Mouse (Mus musculus) testis, adult 2 months (tissue): ENCODE data around the gene Kifc1. TPM values are rescaled to one million over a fixed set of nuclear protein-coding genes. Genes with fewer than 3 reads are reported as not detected.

ENCODE experiments used
- H3K27ac ChIP-seq: fragments of 200-500 bp; 2 replicates; pipeline ENCODE4 v1.5.1; 2012; ENCODE audit warnings: low read depth, low read length; ENCODE audit not compliant: control insufficient read depth, insufficient read depth
- H3K27me3 ChIP-seq: fragments of 200-500 bp; 2 replicates; pipeline ENCODE4 v1.6.1; 2012; ENCODE audit warnings: mild to moderate bottlenecking, low read length, moderate library complexity; ENCODE audit not compliant: control insufficient read depth, insufficient read depth
- H3K36me3 ChIP-seq: fragments of 200-500 bp; 2 replicates; pipeline ENCODE4 v1.6.1; 2012; ENCODE audit warnings: mild to moderate bottlenecking, low read length; ENCODE audit not compliant: control insufficient read depth, insufficient read depth
- H3K4me1 ChIP-seq: fragments of 200-500 bp; 2 replicates; pipeline ENCODE4 v1.6.1; 2012; ENCODE audit warnings: low read length; ENCODE audit not compliant: control insufficient read depth, insufficient read depth
- H3K4me3 ChIP-seq: fragments of 200-500 bp; 2 replicates; pipeline ENCODE4 v1.5.1; 2012; ENCODE audit warnings: low read depth, mild to moderate bottlenecking, low read length, moderate library complexity, mixed read lengths; ENCODE audit not compliant: control insufficient read depth
- CTCF ChIP-seq: fragments of 200-500 bp; IDR thresholded peaks from 2 replicates; pipeline ENCODE4 v1.5.1; 2012; ENCODE audit warnings: low read depth, mild to moderate bottlenecking, inconsistent platforms, low read length, moderate library complexity; ENCODE audit not compliant: control insufficient read depth, insufficient read depth, insufficient replicate concordance
- POLR2A ChIP-seq: fragments of 200-500 bp; IDR thresholded peaks from 2 replicates; pipeline ENCODE4 v1.6.1; 2012; ENCODE audit warnings: low read depth, mild to moderate bottlenecking, inconsistent platforms, low read length, moderate library complexity; ENCODE audit not compliant: control insufficient read depth
- polyA plus RNA-seq: library from polyadenylated mRNA; depleted of rRNA; stranded (reverse); fragments of >200 nt; gene quantifications from 2 replicates; pipeline ENCODE4 v1.2.3, GENCODE M21; 2012; rRNA removed

Gene Kifc1
- polyA plus RNA-seq, result 7.7 and 8.6 TPM in 2 replicates

DNA sequence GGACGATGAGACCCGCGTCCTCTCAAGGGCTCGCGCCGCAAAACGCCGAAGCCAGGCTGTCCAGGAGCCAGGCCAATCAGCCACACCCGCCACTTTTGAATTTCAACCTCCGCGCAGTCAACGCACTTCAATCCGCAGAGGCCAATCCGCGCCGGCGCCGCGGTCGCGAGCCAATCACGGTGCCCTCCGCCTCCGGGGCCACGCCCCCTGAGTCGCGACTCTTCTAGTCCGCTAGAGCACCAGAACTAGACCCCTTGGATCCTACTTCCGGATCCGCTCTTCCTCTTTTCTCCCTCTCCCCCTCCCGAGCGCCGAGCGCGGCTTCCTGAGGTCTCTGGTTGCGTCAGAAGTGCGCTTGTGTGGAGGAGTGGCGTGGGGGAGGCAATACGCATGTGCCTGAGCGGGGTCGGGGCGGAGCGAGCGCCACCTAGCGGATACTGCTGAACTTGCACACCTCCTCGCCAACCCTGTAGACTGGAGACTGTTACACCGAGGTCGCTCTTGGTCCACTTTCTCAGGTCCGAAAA is at the start of gene Kifc1:
Gene Kifc1, minus strand, starts transcription at position 129 of the 527 bp plus-strand sequence.
- Histone ChIP-seq H3K4me1 (peaks cover 3% of the 10 kb centered on the region), H3K27me3 (no peaks in the 10 kb centered on the region), H3K27ac (peak within 1 kb of the TSS; percentile 46), H3K36me3 (no peaks in the 10 kb centered on the region), H3K4me3 (peak within 1 kb of the TSS; percentile 87)
- TF ChIP-seq POLR2A, result peak; percentile 9; the same call in 1 of the 2 replicates
- peak; percentile 100 for TF ChIP-seq CTCF

- no peaks in the 10 kb centered on the region for H3K36me3 ChIP-seq
- H3K4me3 ChIP-seq, result peak overlapping the region; percentile 98
- H3K27ac ChIP-seq, result no peak overlapping the region
- H3K27me3 ChIP-seq, result no peaks in the 10 kb centered on the region
- TF ChIP-seq POLR2A (no peak), CTCF (no peak)
- H3K4me1 ChIP-seq, result peaks cover 18% of the 10 kb centered on the region
Observed at GRCm38 (mm10) chr17:33938783-33939182, 48.3 kb upstream of the Kifc1 start.

DNA sequence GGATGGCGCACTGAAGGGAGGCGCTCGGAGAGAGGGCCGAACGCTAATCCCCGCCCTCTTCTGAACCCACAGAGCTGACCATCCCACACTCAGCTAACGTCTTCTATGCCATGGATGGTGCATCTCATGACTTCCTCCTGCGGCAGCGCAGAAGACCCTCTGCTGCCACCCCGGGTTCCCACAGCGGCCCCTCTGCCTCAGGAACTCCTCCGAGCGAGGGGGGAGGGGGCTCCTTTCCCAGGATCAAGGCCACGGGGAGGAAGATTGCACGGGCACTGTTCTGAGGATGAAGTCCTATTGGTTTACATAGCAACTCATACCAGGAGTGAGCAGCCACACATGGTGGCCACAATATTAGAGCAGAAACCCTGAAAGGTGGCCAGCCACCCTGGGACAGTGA is 46.5 kb upstream of the Kifc1 start:
- Histone ChIP-seq H3K4me1 (peaks cover 18% of the 10 kb centered on the region), H3K36me3 (no peaks in the 10 kb centered on the region), H3K27me3 (no peaks in the 10 kb centered on the region), H3K4me3 (no peak overlapping the region), H3K27ac (no peak overlapping the region)
- TF ChIP-seq CTCF (no peak), POLR2A (no peak)

DNA sequence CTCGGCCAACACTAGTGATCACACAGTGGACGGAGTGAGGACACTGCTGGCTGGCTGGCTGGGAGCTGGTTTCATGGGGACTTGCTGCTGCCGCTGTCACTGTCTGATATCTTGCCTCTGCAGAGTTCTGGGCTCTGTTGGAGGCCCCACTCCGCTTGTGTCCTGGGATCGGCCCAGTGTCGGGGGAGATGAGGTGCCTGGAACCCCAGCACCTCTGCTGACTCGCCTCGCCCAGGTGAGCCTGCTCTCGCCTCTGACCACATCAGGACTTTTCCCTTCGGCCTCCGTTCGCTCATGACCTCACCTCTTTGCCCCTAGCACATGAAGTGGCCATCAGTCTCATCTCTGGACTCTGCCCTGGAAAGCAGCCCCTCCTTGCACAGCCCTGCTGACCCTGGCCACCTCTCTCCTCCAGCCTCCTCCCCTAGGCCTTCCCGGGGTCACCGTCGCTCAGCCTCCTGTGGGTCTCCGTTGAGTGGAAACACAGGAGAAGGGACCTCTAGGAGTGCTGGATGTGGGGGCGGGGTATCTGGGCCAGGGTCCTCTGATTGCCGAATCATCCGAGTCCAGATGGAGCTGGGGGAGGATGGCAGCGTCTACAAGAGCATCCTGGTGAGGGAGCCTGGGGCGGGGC is 45.1 kb upstream of the Kifc1 start:
- Histone ChIP-seq H3K4me1 (peaks cover 20% of the 10 kb centered on the region), H3K27ac (no peak overlapping the region), H3K36me3 (no peaks in the 10 kb centered on the region), H3K27me3 (no peaks in the 10 kb centered on the region), H3K4me3 (no peak overlapping the region)
- no peak for TF ChIP-seq POLR2A
- no peak for TF ChIP-seq CTCF

GRCm38 (mm10) chr17:33932970-33933369 is 42.5 kb upstream of the Kifc1 start:
- no peak overlapping the region for H3K4me3 ChIP-seq
- H3K36me3 ChIP-seq, result no peaks in the 10 kb centered on the region
- no peak for TF ChIP-seq CTCF
- no peaks in the 10 kb centered on the region for H3K27me3 ChIP-seq
- peaks cover 10% of the 10 kb centered on the region for H3K4me1 ChIP-seq
- no peak overlapping the region for H3K27ac ChIP-seq

DNA sequence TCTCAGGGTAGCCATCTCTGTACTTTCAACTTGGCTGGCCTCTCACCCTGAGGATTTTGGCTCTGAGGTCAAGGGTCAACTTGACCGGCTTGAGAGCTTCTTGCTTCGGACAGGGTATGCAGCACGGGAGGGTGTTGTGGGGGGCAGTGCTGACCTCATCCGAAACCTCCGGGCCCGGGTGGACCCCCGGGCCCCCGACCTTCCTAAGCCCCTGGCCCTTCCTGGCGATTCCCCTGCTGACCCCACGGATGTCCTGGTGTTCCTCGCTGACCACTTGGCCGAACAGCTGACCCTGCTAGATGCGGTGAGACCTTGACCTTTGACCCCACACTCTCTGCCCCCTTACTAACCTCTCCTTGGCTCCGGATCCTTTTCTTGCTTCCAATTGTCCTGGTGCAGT is 42.0 kb upstream of the Kifc1 start:
- no peaks in the 10 kb centered on the region for H3K27me3 ChIP-seq
- no peak overlapping the region for H3K27ac ChIP-seq
- H3K4me1 ChIP-seq, result peaks cover 10% of the 10 kb centered on the region
- H3K4me3 ChIP-seq, result no peak overlapping the region
- no peaks in the 10 kb centered on the region for H3K36me3 ChIP-seq
- TF ChIP-seq POLR2A (no peak), CTCF (no peak)

- TF ChIP-seq POLR2A (no peak), CTCF (no peak)
- no peaks in the 10 kb centered on the region for H3K27me3 ChIP-seq
- no peaks in the 10 kb centered on the region for H3K36me3 ChIP-seq
- H3K4me3 ChIP-seq, result no peak overlapping the region
- H3K27ac ChIP-seq, result no peak overlapping the region
- peaks cover 10% of the 10 kb centered on the region for H3K4me1 ChIP-seq
Observed at GRCm38 (mm10) chr17:33931947-33932346, 41.5 kb upstream of the Kifc1 start.
